Mouse (Mus musculus): ENCODE results near the gene Bnc2.

GRCm38 (mm10) chr4:84661341-84661740 is 13.7 kb downstream of the Bnc2 start:
- TF ChIP-seq EP300 (IDR thresholded peaks at IDR 0.05; ENCODE audit: low read depth) (no peak), CTCF (IDR thresholded peaks at IDR 0.05; ENCODE audit: low read depth) (no peak)
